Mouse (Mus musculus) stomach, postnatal 0 days (tissue): ENCODE measurements around the gene Birc6.

Source experiments
- CTCF ChIP-seq: IDR thresholded peaks from 2 replicates; pipeline ENCODE4 v1.5.1; 2016; ENCODE audit warnings: antibody characterized with exemption, low read depth, mild to moderate bottlenecking, moderate library complexity
- EP300 ChIP-seq: optimal IDR thresholded peaks from 2 replicates; pipeline ENCODE3; 2016; ENCODE audit warnings: antibody characterized with exemption

- TF ChIP-seq CTCF (no peak), EP300 (no peak)
These were observed 114.3 kb downstream of the Birc6 start for GRCm38 (mm10) chr17:74642445-74642844.
